Mouse (Mus musculus): ENCODE measurements around the gene Rab4b.

DNA sequence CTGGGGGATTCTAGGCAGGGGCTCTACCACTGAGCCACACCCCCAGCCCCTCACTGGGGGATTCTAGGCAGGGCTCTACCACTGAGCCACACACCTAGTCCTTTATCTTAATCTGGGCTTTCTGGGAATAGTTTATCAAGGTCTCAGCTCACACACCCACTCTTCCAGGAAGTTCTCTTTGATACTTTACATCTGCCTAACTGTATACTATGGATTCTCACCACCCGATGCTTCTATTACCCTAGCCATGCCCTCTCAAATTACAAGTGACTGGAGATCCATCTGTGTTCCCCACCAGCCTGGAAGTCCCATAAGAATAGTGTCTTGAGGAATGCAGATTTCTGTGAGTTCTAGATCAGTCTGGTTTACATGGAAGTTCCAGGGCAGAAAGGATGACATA, 43.8 kb upstream of the Rab4b start:
- no peak for TF ChIP-seq CTCF (IDR thresholded peaks at IDR 0.05; ENCODE audit: low read depth, low read length)
- no peak for TF ChIP-seq POLR2A (IDR thresholded peaks at IDR 0.05; ENCODE audit: borderline replicate concordance, low read depth, low read length)
